Mouse (Mus musculus) thymus, adult 2 months (tissue): Measurements from ENCODE around the gene Megf11.

ENCODE experiments used
- CTCF ChIP-seq: fragments of 200-500 bp; IDR thresholded peaks from 2 replicates; pipeline ENCODE4 v1.5.1; 2012; ENCODE audit warnings: mild to moderate bottlenecking, control low read depth, low read length, moderate library complexity, borderline replicate concordance; ENCODE audit not compliant: control insufficient read depth, poor library complexity, insufficient read depth; ENCODE audit errors: extremely low read depth
- POLR2A ChIP-seq: fragments of 200-500 bp; IDR thresholded peaks from 2 replicates; pipeline ENCODE4 v1.6.1; 2012; ENCODE audit warnings: mild to moderate bottlenecking, low read length, control low read depth, moderate library complexity; ENCODE audit not compliant: control insufficient read depth, poor library complexity, insufficient read depth; ENCODE audit errors: extremely low read depth

GRCm38 (mm10) chr9:64355627-64356026 lies 29.8 kb upstream of the Megf11 start:
- TF ChIP-seq CTCF (no peak), POLR2A (no peak)
